Mouse (Mus musculus) limb, embryonic 14.5 days (tissue): ENCODE data around the gene Senp3. TPM values are rescaled to one million over a fixed set of nuclear protein-coding genes. Genes with fewer than 3 reads are reported as not detected.

Experiments
- ATAC-seq: fragments of 200-750 bp; cut with Nextera tagmentation; 2 replicates; pipeline ENCODE4 v1.8.0; 2017; ENCODE audit warnings: low read depth, moderate number of reproducible peaks, moderate TSS enrichment; ENCODE audit not compliant: low FRiP score
- DNase-seq: peaks from one replicate; pipeline ENCODE4 v3.0.0-alpha.2; 2015; ENCODE audit warnings: low spot score
- H3K27ac ChIP-seq: fragments of 300-500 bp; sonication (generic); replicated peaks from 2 replicates; pipeline ENCODE4 v1.5.1; 2014; ENCODE audit warnings: low read depth, mild to moderate bottlenecking, low read length, moderate library complexity, mixed read lengths
- H3K27me3 ChIP-seq: fragments of 300-500 bp; sonication (generic); 2 replicates; pipeline ENCODE4 v1.6.1; 2014; ENCODE audit warnings: low read length, mixed read lengths; ENCODE audit not compliant: control insufficient read depth, insufficient read depth
- H3K36me3 ChIP-seq: fragments of 300-500 bp; sonication (generic); 2 replicates; pipeline ENCODE4 v1.6.1; 2014; ENCODE audit warnings: mild to moderate bottlenecking, low read length, moderate library complexity, mixed read lengths; ENCODE audit not compliant: control insufficient read depth, insufficient read depth
- H3K4me1 ChIP-seq: fragments of 300-500 bp; sonication (generic); 2 replicates; pipeline ENCODE4 v1.6.1; 2014; ENCODE audit warnings: antibody characterized with exemption, low read length, mixed read lengths; ENCODE audit not compliant: control insufficient read depth, insufficient read depth
- H3K4me2 ChIP-seq: fragments of 300-500 bp; sonication (generic); replicated peaks from 2 replicates; pipeline ENCODE4 v1.6.1; 2014; ENCODE audit warnings: low read depth, mild to moderate bottlenecking, low read length, moderate library complexity; ENCODE audit not compliant: severe bottlenecking
- H3K4me3 ChIP-seq: fragments of 300-500 bp; sonication (generic); replicated peaks from 2 replicates; pipeline ENCODE4 v1.5.1; 2014; ENCODE audit warnings: low read length
- H3K9ac ChIP-seq: fragments of 300-500 bp; sonication (generic); 2 replicates; pipeline ENCODE4 v1.6.1; 2014; ENCODE audit warnings: mild to moderate bottlenecking, low read depth, low read length, moderate library complexity; ENCODE audit not compliant: severe bottlenecking
- H3K9me3 ChIP-seq: fragments of 300-500 bp; sonication (generic); 2 replicates; pipeline ENCODE4 v1.6.1; 2016; ENCODE audit warnings: low read length; ENCODE audit not compliant: control insufficient read depth
- POLR2A ChIP-seq: fragments of 200-500 bp; IDR thresholded peaks from 2 replicates; pipeline ENCODE4 v1.8.0; 2012; ENCODE audit warnings: inconsistent platforms, mild to moderate bottlenecking, moderate library complexity, borderline replicate concordance; ENCODE audit not compliant: insufficient read depth, insufficient read length; ENCODE audit errors: extremely low read depth
- WGBS: fragments of 180-500 bp; shearing (Covaris S2); extraction: QIAGEN DNeasy Blood & Tissue Kit; methylation state at CpG from one replicate; pipeline ENCODE4 v1.1.7; 2014; 5-methylcytosine and 5-hydroxymethylcytosine counted together
- polyA plus RNA-seq, 2 experiments: library from polyadenylated mRNA; depleted of rRNA in 1 of 2; stranded (reverse) in 1 of 2; unstranded in 1 of 2; fragments of >200 nt; fragmentation: Nextera tagmentation in 1 of 2; extraction: Ambion mirVana in 1 of 2; gene quantifications; 2 replicates each; pipeline versions ENCODE4 v1.2.1 to v1.2.3; 2012 to 2014

Gene Senp3
- polyA plus RNA-seq, 2 experiments, result 95.4 to 172 TPM

GRCm38 (mm10) chr11:69715482-69715881, 33.6 kb upstream of the Senp3 start:
- Histone ChIP-seq H3K4me1 (0 out of 2 replicates have a peak, but pooled peaks cover 5% of the 10 kb centered on the region), H3K4me2 (no peak overlapping the region), H3K9ac (no peak overlapping the region), H3K4me3 (no peak overlapping the region), H3K27me3 (no peaks in the 10 kb centered on the region), H3K27ac (no peak overlapping the region; the same call in 1 of the 2 replicates), H3K36me3 (no peaks in the 10 kb centered on the region), H3K9me3 (no peaks in the 10 kb centered on the region)
- DNase-seq (no peak), ATAC-seq (no peak)
- 59% methylated on average over 9 of the region's 9 CpGs for WGBS
- no peak for TF ChIP-seq POLR2A

- no peak overlapping the region for H3K4me3 ChIP-seq
- no peak overlapping the region for H3K27ac ChIP-seq
- DNase-seq, result peak; percentile 18
Measured at GRCm38 (mm10) chr11:69714636-69715329, 32.9 kb upstream of the Senp3 start.

GRCm38 (mm10) chr11:69712954-69713672, 31.2 kb upstream of the Senp3 start:
- 0 out of 2 replicates have a peak, but pooled peaks cover 5% of the 10 kb centered on the region for H3K4me1 ChIP-seq
- H3K9ac ChIP-seq, result no peak overlapping the region
- DNase-seq, result no peak
- no peak for TF ChIP-seq POLR2A
- H3K27ac ChIP-seq, result no peak overlapping the region
- no peak overlapping the region for H3K4me2 ChIP-seq
- H3K4me3 ChIP-seq, result no peak overlapping the region
- ATAC-seq, result no peak
- H3K36me3 ChIP-seq, result no peaks in the 10 kb centered on the region
- H3K9me3 ChIP-seq, result no peaks in the 10 kb centered on the region
- H3K27me3 ChIP-seq, result no peaks in the 10 kb centered on the region
- WGBS, result 77% methylated on average over 20 of the region's 20 CpGs

More at GRCm38 (mm10) chr11:69714636-69715329, 32.9 kb upstream of the Senp3 start:
- Histone ChIP-seq H3K27me3 (no peaks in the 10 kb centered on the region), H3K9me3 (no peaks in the 10 kb centered on the region), H3K36me3 (no peaks in the 10 kb centered on the region), H3K4me2 (no peak overlapping the region), H3K9ac (no peak overlapping the region), H3K4me1 (0 out of 2 replicates have a peak, but pooled peaks cover 5% of the 10 kb centered on the region)
- no peak for ATAC-seq
- WGBS, result 46% methylated on average over 18 of the region's 18 CpGs
- TF ChIP-seq POLR2A, result no peak

- no peak for ATAC-seq
- Histone ChIP-seq H3K4me3 (no peak overlapping the region), H3K4me2 (no peak overlapping the region), H3K36me3 (no peaks in the 10 kb centered on the region), H3K9ac (no peak overlapping the region), H3K4me1 (peaks cover 3% of the 10 kb centered on the region; the same call in 1 of the 2 replicates), H3K9me3 (no peaks in the 10 kb centered on the region), H3K27me3 (no peaks in the 10 kb centered on the region), H3K27ac (no peak overlapping the region)
- no peak for TF ChIP-seq POLR2A
- 88% methylated on average over 2 of the region's 2 CpGs for WGBS
- DNase-seq, result no peak
Measured at GRCm38 (mm10) chr11:69711082-69711481, 29.2 kb upstream of the Senp3 start.

GRCm38 (mm10) chr11:69710470-69710869, 28.6 kb upstream of the Senp3 start:
- H3K4me3 ChIP-seq, result no peak overlapping the region
- no peak for DNase-seq
- no peak overlapping the region for H3K9ac ChIP-seq
- TF ChIP-seq POLR2A, result no peak
- no peak for ATAC-seq
- 80% methylated on average over 3 of the region's 3 CpGs for WGBS
- H3K27ac ChIP-seq, result no peak overlapping the region
- H3K4me1 ChIP-seq, result no peaks in the 10 kb centered on the region; the same call in 1 of the 2 replicates
- H3K27me3 ChIP-seq, result no peaks in the 10 kb centered on the region
- no peaks in the 10 kb centered on the region for H3K36me3 ChIP-seq
- no peaks in the 10 kb centered on the region for H3K9me3 ChIP-seq
- no peak overlapping the region for H3K4me2 ChIP-seq
